Mouse (Mus musculus): ENCODE results near the gene Aldh1a1.

The Aldh1a1 gene

DNA sequence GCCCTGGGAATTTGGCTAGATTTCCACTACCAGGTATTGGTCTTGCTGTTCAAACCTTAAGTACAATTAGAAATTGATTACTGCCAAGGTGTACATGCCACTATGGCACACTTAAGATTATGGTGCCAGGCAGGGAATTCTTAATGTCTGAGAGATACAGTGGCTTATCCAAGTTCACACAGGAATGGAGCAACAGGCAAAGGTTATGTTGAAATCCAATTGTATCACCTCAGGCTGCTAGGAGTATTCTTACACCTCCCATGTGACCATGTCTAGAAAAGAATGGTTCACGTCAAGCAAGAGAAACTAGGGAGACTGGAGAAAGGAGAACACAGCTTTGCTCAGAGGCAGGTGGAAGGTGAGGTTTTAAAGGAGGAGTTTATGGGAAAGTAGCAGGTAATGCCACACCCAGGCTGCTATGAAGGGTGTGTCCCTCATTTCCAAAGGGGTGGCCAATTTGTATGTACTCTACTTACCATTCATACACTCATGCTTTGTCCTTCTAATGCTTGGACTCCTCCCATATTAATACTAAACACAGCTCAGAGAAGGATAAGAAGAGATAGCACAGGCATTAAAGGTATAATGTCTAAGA, 160.7 kb downstream of the Aldh1a1 start:
- no peak for DNase-seq (ENCODE audit: low read depth, low spot score)

GRCm38 (mm10) chr19:20654141-20654873, 161.8 kb downstream of the Aldh1a1 start:
- DNase-seq (ENCODE audit: low read depth, low spot score): no peak

- DNase-seq (ENCODE audit: low read depth, low spot score): no peak
Measured at GRCm38 (mm10) chr19:20677697-20678355, 185.3 kb downstream of the Aldh1a1 start.

Data from c-Kit-negative CD71-positive TER-119-positive erythroid progenitor cells, embryonic 14.5 days (primary cell).